Mouse (Mus musculus) cerebellum, adult 2 months (tissue): ENCODE results near the gene Zfp799. TPM values are rescaled to one million over a fixed set of nuclear protein-coding genes. Genes with fewer than 3 reads are reported as not detected.

Experiments used
- DNase-seq, 2 experiments: peaks; one replicate each; pipeline ENCODE4 v3.0.0; 2021
- H3K27ac ChIP-seq: fragments of 200-500 bp; 2 replicates; pipeline ENCODE4 v1.5.1; 2012; ENCODE audit warnings: low read length, control low read depth, inconsistent platforms; ENCODE audit not compliant: insufficient read depth
- H3K27me3 ChIP-seq: fragments of 200-500 bp; 2 replicates; pipeline ENCODE4 v1.6.1; 2012; ENCODE audit warnings: inconsistent platforms, mild to moderate bottlenecking, low read length, moderate library complexity; ENCODE audit not compliant: control insufficient read depth, insufficient read depth
- H3K4me1 ChIP-seq: fragments of 200-500 bp; 2 replicates; pipeline ENCODE4 v1.6.1; 2011; ENCODE audit warnings: low read length; ENCODE audit not compliant: control insufficient read depth, insufficient read depth
- H3K4me3 ChIP-seq: fragments of 200-500 bp; replicated peaks from 2 replicates; pipeline ENCODE3; 2011; ENCODE audit warnings: mild to moderate bottlenecking, low read depth, low read length, control low read depth; ENCODE audit not compliant: insufficient read depth
- CTCF ChIP-seq: fragments of 200-500 bp; IDR thresholded peaks from 2 replicates; pipeline ENCODE4 v1.5.1; 2011; ENCODE audit warnings: low read depth, mild to moderate bottlenecking, control low read depth, low read length, moderate library complexity, borderline replicate concordance; ENCODE audit not compliant: insufficient read depth
- POLR2A ChIP-seq: fragments of 200-500 bp; IDR thresholded peaks from 2 replicates; pipeline ENCODE4 v1.6.1; 2011; ENCODE audit warnings: low read length, control low read depth, borderline replicate concordance; ENCODE audit not compliant: insufficient read depth
- WGBS: fragments of 180-500 bp; shearing (Covaris S2); methylation state at CpG from one replicate; pipeline ENCODE4 v1.1.7; 2018; 5-methylcytosine and 5-hydroxymethylcytosine counted together
- polyA plus RNA-seq: library from polyadenylated mRNA; depleted of rRNA; stranded (reverse); fragments of >200 nt; gene quantifications from 2 replicates; pipeline ENCODE4 v1.2.3, GENCODE M21; 2012

Zfp799 gene
- polyA plus RNA-seq, 1 experiment, result 13.3 TPM

- TF ChIP-seq POLR2A, result no peak
- TF ChIP-seq CTCF, result no peak
- DNase-seq, result no peak
- Histone ChIP-seq H3K4me1 (no peaks in the 10 kb centered on the region), H3K27me3 (no peaks in the 10 kb centered on the region), H3K4me3 (no peak overlapping the region), H3K27ac (no peak overlapping the region)
- 20% methylated on average over 7 of the region's 7 CpGs for WGBS
These were observed 21.5 kb upstream of the Zfp799 start for GRCm38 (mm10) chr17:32851581-32851980.

GRCm38 (mm10) chr17:32841388-32841787 lies 11.3 kb upstream of the Zfp799 start:
- WGBS, result 5% methylated on average over 2 of the region's 2 CpGs
- H3K4me1 ChIP-seq, result no peaks in the 10 kb centered on the region
- no peaks in the 10 kb centered on the region for H3K27me3 ChIP-seq
- no peak overlapping the region for H3K4me3 ChIP-seq
- TF ChIP-seq CTCF (no peak), POLR2A (no peak)
- H3K27ac ChIP-seq, result no peak overlapping the region
- DNase-seq, result no peak

GRCm38 (mm10) chr17:32839083-32839802 lies 9.2 kb upstream of the Zfp799 start:
- no peak overlapping the region for H3K4me3 ChIP-seq
- no peaks in the 10 kb centered on the region for H3K4me1 ChIP-seq
- no peak for DNase-seq
- H3K27ac ChIP-seq, result no peak overlapping the region
- WGBS, result 40% methylated on average over 15 of the region's 15 CpGs
- TF ChIP-seq POLR2A (no peak), CTCF (no peak)
- H3K27me3 ChIP-seq, result no peaks in the 10 kb centered on the region

- Histone ChIP-seq H3K4me3 (peak overlapping the region; percentile 100), H3K4me1 (no peaks in the 10 kb centered on the region), H3K27ac (no peak overlapping the region), H3K27me3 (no peaks in the 10 kb centered on the region)
- DNase-seq, result no peak
- 28% methylated on average over 3 of the region's 3 CpGs for WGBS
- no peak for TF ChIP-seq POLR2A
These were observed 339 bp upstream of the Zfp799 start for GRCm38 (mm10) chr17:32830418-32830782.

GRCm38 (mm10) chr17:32816074-32816784 lies 13.8 kb downstream of the Zfp799 start:
- no peak overlapping the region for H3K4me3 ChIP-seq
- no peak for DNase-seq
- H3K27ac ChIP-seq, result no peak overlapping the region
- H3K4me1 ChIP-seq, result no peaks in the 10 kb centered on the region
- TF ChIP-seq POLR2A, result no peak
- no peak for TF ChIP-seq CTCF
- no peaks in the 10 kb centered on the region for H3K27me3 ChIP-seq
- WGBS, result 85% methylated on average over 1 of the region's 1 CpGs

GRCm38 (mm10) chr17:32814136-32814535 lies 15.9 kb downstream of the Zfp799 start:
- no peak for TF ChIP-seq POLR2A
- no peak for TF ChIP-seq CTCF
- WGBS, result 77% methylated on average over 7 of the region's 7 CpGs
- Histone ChIP-seq H3K27me3 (no peaks in the 10 kb centered on the region), H3K27ac (no peak overlapping the region), H3K4me3 (no peak overlapping the region), H3K4me1 (no peaks in the 10 kb centered on the region)
- no peak for DNase-seq

GRCm38 (mm10) chr17:32810648-32811047 lies 19.4 kb downstream of the Zfp799 start:
- no peak for DNase-seq
- 28% methylated on average over 1 of the region's 1 CpGs for WGBS
- Histone ChIP-seq H3K4me3 (no peak overlapping the region), H3K27me3 (no peaks in the 10 kb centered on the region), H3K4me1 (no peaks in the 10 kb centered on the region; the same call in 1 of the 2 replicates), H3K27ac (no peak overlapping the region)
- TF ChIP-seq POLR2A, result no peak
- TF ChIP-seq CTCF, result no peak
